Mouse (Mus musculus) embryonic facial prominence, embryonic 13.5 days (tissue): ENCODE results near the gene Syngr2. TPM values are rescaled to one million over a fixed set of nuclear protein-coding genes. Genes with fewer than 3 reads are reported as not detected.
A peak's percentile ranks its signal among the peaks of the same experiment; 100 is the strongest.
"Not testable (repeated sequence)": the region's sequence is repeated elsewhere in the genome, so short reads cannot be mapped to it uniquely, and the experiment has no call there.

Source experiments
- ATAC-seq: fragments of 200-750 bp; cut with Nextera tagmentation; 2 replicates; pipeline ENCODE4 v1.8.0; 2017; ENCODE audit warnings: low read depth; ENCODE audit not compliant: insufficient number of reproducible peaks, insufficient read depth, low FRiP score, low TSS enrichment
- H3K27ac ChIP-seq: fragments of 300-500 bp; sonication (generic); 2 replicates; pipeline ENCODE4 v1.5.1; 2015; ENCODE audit warnings: moderate library complexity, mild to moderate bottlenecking, inconsistent platforms
- H3K27me3 ChIP-seq: fragments of 300-500 bp; sonication (generic); 2 replicates; pipeline ENCODE4 v1.6.1; 2015; ENCODE audit warnings: mild to moderate bottlenecking, inconsistent platforms
- H3K36me3 ChIP-seq: fragments of 300-500 bp; sonication (generic); 2 replicates; pipeline ENCODE4 v1.6.1; 2015; ENCODE audit warnings: mild to moderate bottlenecking, inconsistent platforms
- H3K4me1 ChIP-seq: fragments of 300-500 bp; sonication (generic); 2 replicates; pipeline ENCODE4 v1.6.1; 2015; ENCODE audit warnings: inconsistent platforms
- H3K4me2 ChIP-seq: fragments of 300-500 bp; sonication (generic); 2 replicates; pipeline ENCODE4 v1.6.1; 2015; ENCODE audit warnings: moderate library complexity, mild to moderate bottlenecking, inconsistent platforms
- H3K4me3 ChIP-seq: fragments of 300-500 bp; sonication (generic); 2 replicates; pipeline ENCODE4 v1.5.1; 2015; ENCODE audit warnings: mild to moderate bottlenecking, inconsistent platforms
- H3K9ac ChIP-seq: fragments of 300-500 bp; sonication (generic); 2 replicates; pipeline ENCODE4 v1.6.1; 2015; ENCODE audit warnings: mild to moderate bottlenecking, inconsistent platforms
- H3K9me3 ChIP-seq: fragments of 300-500 bp; sonication (generic); 2 replicates; pipeline ENCODE4 v1.6.1; 2016; ENCODE audit warnings: inconsistent platforms
- WGBS: fragments of 180-500 bp; shearing (Covaris S2); methylation state at CpG from one replicate; pipeline ENCODE4 v1.1.7; 2015; ENCODE audit warnings: mixed read lengths; 5-methylcytosine and 5-hydroxymethylcytosine counted together
- polyA plus RNA-seq: library from polyadenylated mRNA; unstranded; fragments of >200 nt; fragmentation: Nextera tagmentation; extraction: Ambion mirVana; gene quantifications from 2 replicates; pipeline ENCODE4 v1.2.1, GENCODE M21; 2015

Gene Syngr2
- polyA plus RNA-seq, 1 experiment from 2014 or later, result 43.4 TPM

- WGBS, result 82% methylated on average over 9 of the region's 9 CpGs
- not testable (repeated sequence) for H3K9ac ChIP-seq, H3K4me3 ChIP-seq, H3K27me3 ChIP-seq, ATAC-seq, H3K4me1 ChIP-seq, H3K9me3 ChIP-seq, H3K4me2 ChIP-seq, H3K27ac ChIP-seq
- H3K36me3 ChIP-seq, result peaks cover 84% of the 10 kb centered on the region
Measured at GRCm38 (mm10) chr11:117815850-117816249, 6.4 kb downstream of the Syngr2 start.

- H3K4me1 ChIP-seq, result peaks cover 1% of the 10 kb centered on the region; the same call in 1 of the 2 replicates
- H3K4me3 ChIP-seq, result no peak overlapping the region
- 89% methylated on average over 13 of the region's 13 CpGs for WGBS
- H3K9me3 ChIP-seq, result no peaks in the 10 kb centered on the region
- H3K27me3 ChIP-seq, result no peaks in the 10 kb centered on the region
- H3K4me2 ChIP-seq, result no peak overlapping the region
- no peak overlapping the region for H3K27ac ChIP-seq
- peaks cover 90% of the 10 kb centered on the region for H3K36me3 ChIP-seq
- no peak overlapping the region for H3K9ac ChIP-seq
- ATAC-seq, result no peak
Measured at GRCm38 (mm10) chr11:117816389-117816996, 7.0 kb downstream of the Syngr2 start.

GRCm38 (mm10) chr11:117819095-117819494, 9.6 kb downstream of the Syngr2 start:
- ATAC-seq, result no peak
- Histone ChIP-seq H3K27me3 (no peaks in the 10 kb centered on the region), H3K27ac (no peak overlapping the region), H3K9me3 (no peaks in the 10 kb centered on the region), H3K4me2 (no peak overlapping the region), H3K36me3 (peaks cover 87% of the 10 kb centered on the region), H3K9ac (no peak overlapping the region), H3K4me1 (peaks cover 19% of the 10 kb centered on the region), H3K4me3 (no peak overlapping the region)
- WGBS, result 79% methylated on average over 8 of the region's 8 CpGs

- Histone ChIP-seq H3K4me3 (no peak overlapping the region), H3K27ac (no peak overlapping the region), H3K36me3 (peaks cover 76% of the 10 kb centered on the region), H3K4me2 (no peak overlapping the region), H3K4me1 (peaks cover 30% of the 10 kb centered on the region), H3K9me3 (no peaks in the 10 kb centered on the region), H3K9ac (no peak overlapping the region), H3K27me3 (no peaks in the 10 kb centered on the region)
- WGBS, result 97% methylated on average over 7 of the region's 7 CpGs
- no peak for ATAC-seq
Measured at GRCm38 (mm10) chr11:117820173-117820572, 10.7 kb downstream of the Syngr2 start.

- WGBS, result 88% methylated on average over 9 of the region's 9 CpGs
- ATAC-seq, result no peak
Measured at GRCm38 (mm10) chr11:117821868-117822267, 12.4 kb downstream of the Syngr2 start.

GRCm38 (mm10) chr11:117822728-117823241, 13.3 kb downstream of the Syngr2 start:
- Histone ChIP-seq H3K9ac (peak overlapping the region; percentile 32; the same call in 1 of the 2 replicates), H3K9me3 (no peaks in the 10 kb centered on the region), H3K27me3 (no peaks in the 10 kb centered on the region), H3K27ac (peak overlapping the region; percentile 76), H3K4me1 (peaks cover 51% of the 10 kb centered on the region), H3K4me2 (no peak overlapping the region), H3K36me3 (peaks cover 51% of the 10 kb centered on the region), H3K4me3 (no peak overlapping the region)
- 82% methylated on average over 7 of the region's 7 CpGs for WGBS
- no peak for ATAC-seq

More at GRCm38 (mm10) chr11:117821868-117822267, 12.4 kb downstream of the Syngr2 start:
- Histone ChIP-seq H3K4me1 (peaks cover 42% of the 10 kb centered on the region), H3K9me3 (no peaks in the 10 kb centered on the region), H3K4me2 (no peak overlapping the region), H3K9ac (no peak overlapping the region), H3K4me3 (no peak overlapping the region), H3K27ac (peak overlapping the region; percentile 76; the same call in 1 of the 2 replicates), H3K36me3 (peaks cover 60% of the 10 kb centered on the region), H3K27me3 (no peaks in the 10 kb centered on the region)

GRCm38 (mm10) chr11:117823411-117823810, 13.9 kb downstream of the Syngr2 start:
- ATAC-seq, result no peak
- no peak overlapping the region for H3K9ac ChIP-seq
- H3K27me3 ChIP-seq, result no peaks in the 10 kb centered on the region
- peaks cover 57% of the 10 kb centered on the region for H3K4me1 ChIP-seq
- H3K36me3 ChIP-seq, result peaks cover 45% of the 10 kb centered on the region
- 0 out of 2 replicates have a peak overlapping the region, but pooled peaks have one; percentile 62 for H3K4me3 ChIP-seq
- WGBS, result 83% methylated on average over 6 of the region's 6 CpGs
- H3K27ac ChIP-seq, result peak overlapping the region; percentile 39; the same call in 1 of the 2 replicates
- no peaks in the 10 kb centered on the region for H3K9me3 ChIP-seq
- H3K4me2 ChIP-seq, result no peak overlapping the region

GRCm38 (mm10) chr11:117824060-117824969, 14.8 kb downstream of the Syngr2 start:
- H3K36me3 ChIP-seq, result peaks cover 36% of the 10 kb centered on the region
- peak overlapping the region; percentile 86 for H3K4me2 ChIP-seq
- H3K4me1 ChIP-seq, result peaks cover 66% of the 10 kb centered on the region
- H3K27ac ChIP-seq, result 0 out of 2 replicates have a peak overlapping the region, but pooled peaks have one; percentile 33
- no peak for ATAC-seq
- WGBS, result 21% methylated on average over 23 of the region's 23 CpGs
- no peaks in the 10 kb centered on the region for H3K9me3 ChIP-seq
- peak overlapping the region; percentile 62 for H3K4me3 ChIP-seq
- H3K27me3 ChIP-seq, result no peaks in the 10 kb centered on the region
- H3K9ac ChIP-seq, result peak overlapping the region; percentile 81

GRCm38 (mm10) chr11:117825333-117826101, 16.0 kb downstream of the Syngr2 start, which contains the start of the genes Afmid and Tk1:
Gene Afmid (plus strand): TSS chr11:117825924.
Gene Tk1 (minus strand): TSS chr11:117826092.
- no peaks in the 10 kb centered on the region for H3K27me3 ChIP-seq
- peak within 1 kb of the TSS; percentile 62 for H3K4me3 ChIP-seq
- WGBS, result under 1% methylated on average over 34 of the region's 34 CpGs
- ATAC-seq, result peak; percentile 68
- H3K4me1 ChIP-seq, result peaks cover 68% of the 10 kb centered on the region
- H3K4me2 ChIP-seq, result peak within 1 kb of the TSS; percentile 86
- H3K27ac ChIP-seq, result peak within 1 kb of the TSS; percentile 95
- peak within 1 kb of the TSS; percentile 81 for H3K9ac ChIP-seq
- H3K9me3 ChIP-seq, result no peaks in the 10 kb centered on the region
- H3K36me3 ChIP-seq, result peaks cover 30% of the 10 kb centered on the region

- WGBS, result under 1% methylated on average over 5 of the region's 5 CpGs
- ATAC-seq, result no peak
Measured at GRCm38 (mm10) chr11:117826164-117826563, 16.7 kb downstream of the Syngr2 start.

GRCm38 (mm10) chr11:117826916-117827315, 17.4 kb downstream of the Syngr2 start:
- peak overlapping the region; percentile 95 for H3K27ac ChIP-seq
- peaks cover 68% of the 10 kb centered on the region for H3K4me1 ChIP-seq
- no peaks in the 10 kb centered on the region for H3K27me3 ChIP-seq
- peak overlapping the region; percentile 86 for H3K4me2 ChIP-seq
- H3K9me3 ChIP-seq, result no peaks in the 10 kb centered on the region
- H3K4me3 ChIP-seq, result no peak overlapping the region
- peaks cover 16% of the 10 kb centered on the region for H3K36me3 ChIP-seq
- H3K9ac ChIP-seq, result peak overlapping the region; percentile 81; the same call in 1 of the 2 replicates
- 60% methylated on average over 8 of the region's 8 CpGs for WGBS
- ATAC-seq, result no peak

More at GRCm38 (mm10) chr11:117826164-117826563, 16.7 kb downstream of the Syngr2 start:
- Histone ChIP-seq H3K36me3 (peaks cover 23% of the 10 kb centered on the region), H3K4me1 (peaks cover 68% of the 10 kb centered on the region), H3K9ac (peak overlapping the region; percentile 81), H3K4me2 (peak overlapping the region; percentile 86), H3K27me3 (no peaks in the 10 kb centered on the region), H3K27ac (peak overlapping the region; percentile 95), H3K4me3 (peak overlapping the region; percentile 62), H3K9me3 (no peaks in the 10 kb centered on the region)
